Mouse (Mus musculus) myocyte (in vitro differentiated cells): ENCODE measurements around the gene Ldb2. TPM values are rescaled to one million over a fixed set of nuclear protein-coding genes. Genes with fewer than 3 reads are reported as not detected.

Experiments used
- H3K27me3 ChIP-seq: one replicate; pipeline ENCODE4 v1.6.1; 2011; ENCODE audit not compliant: control insufficient read depth, insufficient read depth, insufficient read length
- H3K36me3 ChIP-seq: one replicate; pipeline ENCODE4 v1.6.1; 2011; ENCODE audit not compliant: control insufficient read depth, insufficient read depth
- H3K4me2 ChIP-seq: one replicate; pipeline ENCODE4 v1.6.1; 2011; ENCODE audit warnings: low read depth, control low read depth
- H3K4me3 ChIP-seq: one replicate; pipeline ENCODE4 v1.5.1; 2011; ENCODE audit warnings: mild to moderate bottlenecking, control low read depth, moderate library complexity
- H3K79me2 ChIP-seq: one replicate; pipeline ENCODE4 v1.6.1; 2011; ENCODE audit not compliant: control insufficient read depth, insufficient read depth
- H3ac ChIP-seq: one replicate; pipeline ENCODE4 v1.6.1; 2011; ENCODE audit not compliant: control insufficient read depth, insufficient read length
- CEBPB ChIP-seq: IDR thresholded peaks from 2 replicates; pipeline ENCODE4 v1.6.1; 2011; ENCODE audit warnings: mild to moderate bottlenecking, moderate library complexity; ENCODE audit not compliant: poor library complexity, insufficient read depth, severe bottlenecking
- E2F4 ChIP-seq: IDR thresholded peaks from one replicate; pipeline ENCODE4 v1.6.1; 2011; ENCODE audit warnings: mild to moderate bottlenecking, control low read depth, moderate library complexity; ENCODE audit not compliant: insufficient read depth
- MAX ChIP-seq: IDR thresholded peaks from one replicate; pipeline ENCODE4 v1.6.1; 2011; ENCODE audit warnings: low read depth, mild to moderate bottlenecking, control low read depth
- MYOD1 ChIP-seq, 3 experiments: IDR thresholded peaks; one replicate each; pipeline ENCODE4 v1.6.1; 2011; ENCODE audit warnings: control low read depth in 2 of 3, low read depth in 2 of 3, mild to moderate bottlenecking in 2 of 3, moderate library complexity in 1 of 3; ENCODE audit not compliant: insufficient read length in 2 of 3, control insufficient read depth in 1 of 3
- MYOG ChIP-seq, 3 experiments: IDR thresholded peaks; one replicate each; pipeline ENCODE4 v1.6.1; 2011; ENCODE audit warnings: control low read depth in 2 of 3, low read depth in 2 of 3, mild to moderate bottlenecking in 2 of 3; ENCODE audit not compliant: insufficient read length in 2 of 3, control insufficient read depth in 1 of 3, insufficient read depth in 1 of 3
- POLR2A ChIP-seq: IDR thresholded peaks from one replicate; pipeline ENCODE4 v1.6.1; 2011; ENCODE audit warnings: low read depth, mild to moderate bottlenecking, control low read depth, moderate library complexity; ENCODE audit not compliant: insufficient read length
- POLR2AphosphoS2 ChIP-seq: IDR thresholded peaks from one replicate; pipeline ENCODE4 v1.6.1; 2011; ENCODE audit warnings: low read depth, control low read depth; ENCODE audit not compliant: insufficient read length
- REST ChIP-seq: IDR thresholded peaks from one replicate; pipeline ENCODE4 v1.6.1; 2011; ENCODE audit warnings: mild to moderate bottlenecking, control low read depth, moderate library complexity; ENCODE audit not compliant: insufficient read depth, insufficient read length
- SRF ChIP-seq: IDR thresholded peaks from one replicate; pipeline ENCODE4 v1.6.1; 2011; ENCODE audit warnings: low read depth; ENCODE audit not compliant: control insufficient read depth, insufficient read length
- TCF12 ChIP-seq: IDR thresholded peaks from one replicate; pipeline ENCODE4 v1.6.1; 2011; ENCODE audit warnings: mild to moderate bottlenecking, control low read depth; ENCODE audit not compliant: poor library complexity, insufficient read depth, severe bottlenecking
- TCF3 ChIP-seq: IDR thresholded peaks from one replicate; pipeline ENCODE4 v1.6.1; 2011; ENCODE audit warnings: low read depth, control low read depth; ENCODE audit not compliant: insufficient read length
- USF1 ChIP-seq: IDR thresholded peaks from one replicate; pipeline ENCODE4 v1.6.1; 2011; ENCODE audit warnings: low read depth, mild to moderate bottlenecking, control low read depth, moderate library complexity
- polyA plus RNA-seq: library from polyadenylated mRNA; unstranded; fragments of >200 nt; fragmentation: generic; extraction: Trizol; gene quantifications from one replicate; pipeline ENCODE4 v1.2.1, GENCODE M21; 2012; ENCODE audit warnings: missing spikeins

Gene Ldb2
- polyA plus RNA-seq, 1 experiment: not detected

GRCm38 (mm10) chr5:44801100-44801499, 1.6 kb upstream of the Ldb2 start:
- Histone ChIP-seq H3K27me3 (no peaks in the 10 kb centered on the region), H3K79me2 (no peaks in the 10 kb centered on the region), H3ac (no peak overlapping the region), H3K4me2 (no peak overlapping the region), H3K36me3 (no peaks in the 10 kb centered on the region), H3K4me3 (no peak overlapping the region)
- TF ChIP-seq POLR2AphosphoS2: no peak
- TF ChIP-seq USF1: no peak
- no peak for TF ChIP-seq E2F4
- TF ChIP-seq REST: no peak
- TF ChIP-seq CEBPB: no peak
- no peak for TF ChIP-seq MYOD1 (IDR thresholded peaks at IDR 0.05; ENCODE audit: control insufficient read depth in 1 of 3, insufficient read length in 2 of 3, low read depth in 2 of 3)
- no peak for TF ChIP-seq MAX
- no peak for TF ChIP-seq MYOG (IDR thresholded peaks at IDR 0.05; ENCODE audit: control insufficient read depth in 1 of 3, insufficient read depth in 1 of 3, insufficient read length in 2 of 3, low read depth in 2 of 3)
- no peak for TF ChIP-seq SRF
- no peak for TF ChIP-seq POLR2A
- no peak for TF ChIP-seq TCF3
- no peak for TF ChIP-seq TCF12

- no peak overlapping the region for H3ac ChIP-seq
- no peaks in the 10 kb centered on the region for H3K36me3 ChIP-seq
- no peaks in the 10 kb centered on the region for H3K79me2 ChIP-seq
- no peaks in the 10 kb centered on the region for H3K27me3 ChIP-seq
- H3K4me2 ChIP-seq: no peak overlapping the region
- TF ChIP-seq CEBPB (no peak), TCF3 (no peak), USF1 (no peak), E2F4 (no peak), MYOD1 (IDR thresholded peaks at IDR 0.05; ENCODE audit: control insufficient read depth in 1 of 3, insufficient read length in 2 of 3, low read depth in 2 of 3) (no peak), REST (no peak), POLR2AphosphoS2 (no peak), MYOG (IDR thresholded peaks at IDR 0.05; ENCODE audit: control insufficient read depth in 1 of 3, insufficient read depth in 1 of 3, insufficient read length in 2 of 3, low read depth in 2 of 3) (no peak), MAX (no peak)
- H3K4me3 ChIP-seq: no peak overlapping the region
These were observed 381 bp upstream of the Ldb2 start for GRCm38 (mm10) chr5:44799861-44800260.

- no peak overlapping the region for H3K4me2 ChIP-seq
- H3K4me3 ChIP-seq: no peak overlapping the region
- no peaks in the 10 kb centered on the region for H3K79me2 ChIP-seq
- H3K27me3 ChIP-seq: no peaks in the 10 kb centered on the region
- H3ac ChIP-seq: no peak overlapping the region
- no peaks in the 10 kb centered on the region for H3K36me3 ChIP-seq
- no peak for TF ChIP-seq MYOD1 (IDR thresholded peaks at IDR 0.05; ENCODE audit: control insufficient read depth in 1 of 3, insufficient read length in 2 of 3, low read depth in 2 of 3)
- TF ChIP-seq SRF: no peak
- no peak for TF ChIP-seq TCF12
- no peak for TF ChIP-seq REST
- no peak for TF ChIP-seq TCF3
- no peak for TF ChIP-seq POLR2AphosphoS2
- no peak for TF ChIP-seq CEBPB
- no peak for TF ChIP-seq POLR2A
- TF ChIP-seq MYOG (IDR thresholded peaks at IDR 0.05; ENCODE audit: control insufficient read depth in 1 of 3, insufficient read depth in 1 of 3, insufficient read length in 2 of 3, low read depth in 2 of 3): no peak
- TF ChIP-seq USF1: no peak
- TF ChIP-seq E2F4: no peak
- no peak for TF ChIP-seq MAX
These were observed 987 bp downstream of the Ldb2 start for GRCm38 (mm10) chr5:44798493-44798892.

GRCm38 (mm10) chr5:44798056-44798455, 1.4 kb downstream of the Ldb2 start:
- Histone ChIP-seq H3K4me3 (no peak overlapping the region), H3ac (no peak overlapping the region), H3K4me2 (no peak overlapping the region)

GRCm38 (mm10) chr5:44784591-44784990, 14.9 kb downstream of the Ldb2 start:
- TF ChIP-seq MYOD1 (IDR thresholded peaks at IDR 0.05; ENCODE audit: control insufficient read depth in 1 of 3, insufficient read length in 2 of 3, low read depth in 2 of 3) (no peak), E2F4 (no peak), USF1 (no peak), MAX (no peak), REST (no peak), TCF3 (no peak), MYOG (IDR thresholded peaks at IDR 0.05; ENCODE audit: control insufficient read depth in 1 of 3, insufficient read depth in 1 of 3, insufficient read length in 2 of 3, low read depth in 2 of 3) (no peak), POLR2A (no peak), TCF12 (no peak), POLR2AphosphoS2 (no peak), CEBPB (no peak), SRF (no peak)
- H3K27me3 ChIP-seq: no peaks in the 10 kb centered on the region
- H3K36me3 ChIP-seq: no peaks in the 10 kb centered on the region
- no peak overlapping the region for H3K4me3 ChIP-seq
- no peak overlapping the region for H3K4me2 ChIP-seq
- H3ac ChIP-seq: no peak overlapping the region
- no peaks in the 10 kb centered on the region for H3K79me2 ChIP-seq

More at GRCm38 (mm10) chr5:44798056-44798455, 1.4 kb downstream of the Ldb2 start:
- TF ChIP-seq POLR2AphosphoS2: no peak
- Histone ChIP-seq H3K79me2 (no peaks in the 10 kb centered on the region), H3K27me3 (no peaks in the 10 kb centered on the region), H3K36me3 (no peaks in the 10 kb centered on the region)
